Mouse (Mus musculus) heart, embryonic 10.5 days (tissue): ENCODE data around the gene Wdr53. TPM values are rescaled to one million over a fixed set of nuclear protein-coding genes. Genes with fewer than 3 reads are reported as not detected.
"Not testable (repeated sequence)": the region's sequence is repeated elsewhere in the genome, so short reads cannot be mapped to it uniquely, and the experiment has no call there.

Experiments used
- DNase-seq: peaks from one replicate; pipeline ENCODE4 v3.0.0-alpha.2; 2017; ENCODE audit warnings: low spot score
- H3K27ac ChIP-seq: fragments of 300-500 bp; sonication (generic); 2 replicates; pipeline ENCODE4 v1.5.1; 2016; ENCODE audit warnings: mild to moderate bottlenecking
- H3K27me3 ChIP-seq: fragments of 300-500 bp; sonication (generic); 2 replicates; pipeline ENCODE4 v1.6.1; 2016; ENCODE audit warnings: mild to moderate bottlenecking; ENCODE audit not compliant: poor library complexity, insufficient read depth, severe bottlenecking
- H3K36me3 ChIP-seq: fragments of 300-500 bp; sonication (generic); 2 replicates; pipeline ENCODE4 v1.6.1; 2016; ENCODE audit warnings: mild to moderate bottlenecking, moderate library complexity
- H3K4me1 ChIP-seq: fragments of 300-500 bp; sonication (generic); 2 replicates; pipeline ENCODE4 v1.6.1; 2016; ENCODE audit warnings: mild to moderate bottlenecking
- H3K4me3 ChIP-seq: fragments of 300-500 bp; sonication (generic); 2 replicates; pipeline ENCODE4 v1.5.1; 2016; ENCODE audit warnings: mild to moderate bottlenecking, moderate library complexity
- H3K9me3 ChIP-seq: fragments of 300-500 bp; sonication (generic); 2 replicates; pipeline ENCODE4 v1.6.1; 2016; ENCODE audit warnings: mild to moderate bottlenecking, moderate library complexity
- WGBS: fragments of 180-500 bp; shearing (Covaris S2); methylation state at CpG from one replicate; pipeline ENCODE4 v1.1.7; 2016; 5-methylcytosine and 5-hydroxymethylcytosine counted together
- polyA plus RNA-seq: library from polyadenylated mRNA; unstranded; fragments of >200 nt; fragmentation: Nextera tagmentation; extraction: Ambion mirVana; gene quantifications from 2 replicates; pipeline ENCODE4 v1.2.1, GENCODE M21; 2016

Gene Wdr53
- polyA plus RNA-seq, 1 experiment from 2014 or later = 14.8 TPM

DNA sequence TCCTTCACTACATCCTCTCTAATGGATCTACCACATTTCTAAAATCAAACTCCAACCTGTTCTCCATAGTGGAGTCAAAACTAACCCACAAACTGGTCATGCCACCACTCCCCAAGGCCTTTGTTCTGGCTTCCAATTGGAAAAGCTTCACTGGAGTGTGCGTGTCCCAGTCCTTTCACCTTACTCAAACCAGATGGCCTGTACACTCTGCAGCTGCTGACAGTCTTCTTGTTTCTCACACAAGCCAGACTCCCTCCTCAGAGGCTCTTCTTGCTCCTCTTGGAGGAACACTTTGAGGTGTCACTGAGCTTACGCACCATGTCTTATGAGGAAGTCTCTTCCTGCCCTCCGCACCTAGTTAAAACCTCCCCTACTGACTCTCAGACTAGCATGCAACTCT lies 3.1 kb upstream of the Wdr53 start:
- Histone ChIP-seq H3K27ac (no peak overlapping the region), H3K36me3 (peaks cover 8% of the 10 kb centered on the region; the same call in 1 of the 2 replicates), H3K9me3 (no peaks in the 10 kb centered on the region), H3K27me3 (no peaks in the 10 kb centered on the region), H3K4me3 (no peak overlapping the region), H3K4me1 (peaks cover 35% of the 10 kb centered on the region)
- DNase-seq = no peak
- WGBS = 67% methylated on average over 3 of the region's 3 CpGs

DNA sequence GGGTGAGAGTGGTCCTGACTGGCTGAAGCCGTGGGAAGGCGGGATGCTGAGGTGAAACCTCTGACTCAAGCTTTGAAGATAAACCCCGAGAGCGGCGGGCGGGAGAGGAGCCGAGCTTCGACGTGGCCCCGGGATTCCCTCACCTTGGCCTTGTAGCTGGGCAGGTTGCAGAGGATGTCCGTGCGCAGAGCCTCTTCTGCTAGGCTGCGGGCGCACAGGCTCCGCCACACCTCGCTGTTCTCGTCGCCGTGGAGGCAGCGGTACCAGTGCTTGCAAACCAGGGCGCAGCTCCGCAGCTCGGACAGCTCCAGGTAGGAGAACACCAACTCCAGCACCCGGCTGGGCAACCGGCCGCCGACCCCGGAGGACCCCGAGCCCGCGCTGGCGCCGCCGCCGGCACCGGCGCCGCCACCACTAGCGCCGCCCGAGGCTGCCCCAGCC lies 656 bp upstream of the Wdr53 start:
- peaks cover 30% of the 10 kb centered on the region for H3K4me1 ChIP-seq
- no peaks in the 10 kb centered on the region for H3K36me3 ChIP-seq
- peak; percentile 86 for DNase-seq
- WGBS = under 1% methylated on average over 39 of the region's 41 CpGs
- H3K9me3 ChIP-seq = no peaks in the 10 kb centered on the region
- H3K27ac ChIP-seq = peak overlapping the region; percentile 97
- H3K4me3 ChIP-seq = peak overlapping the region; percentile 95
- no peaks in the 10 kb centered on the region for H3K27me3 ChIP-seq

DNA sequence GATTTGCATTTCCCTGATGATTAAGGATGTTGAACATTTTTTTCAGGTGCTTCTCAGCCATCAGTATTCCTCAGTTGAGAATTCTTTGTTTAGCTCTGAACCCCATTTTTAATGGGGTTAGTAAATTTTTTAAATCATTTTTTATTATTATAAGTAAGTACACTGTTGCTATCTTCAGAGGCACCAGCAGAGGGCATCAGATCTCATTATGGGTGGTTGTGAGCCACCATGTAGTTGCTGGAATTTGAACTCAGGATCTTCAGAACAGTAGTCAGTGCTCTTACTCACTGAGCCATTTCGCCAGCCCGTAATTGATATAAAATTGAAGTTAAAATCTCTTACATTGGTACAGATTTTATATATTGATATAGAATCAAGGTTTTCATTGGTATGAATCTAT lies 17.2 kb downstream of the Wdr53 start:
- not testable (repeated sequence) for H3K27ac ChIP-seq, H3K4me1 ChIP-seq, H3K27me3 ChIP-seq, H3K36me3 ChIP-seq, H3K4me3 ChIP-seq, DNase-seq, H3K9me3 ChIP-seq
- WGBS = 77% methylated on average over 2 of the region's 2 CpGs

DNA sequence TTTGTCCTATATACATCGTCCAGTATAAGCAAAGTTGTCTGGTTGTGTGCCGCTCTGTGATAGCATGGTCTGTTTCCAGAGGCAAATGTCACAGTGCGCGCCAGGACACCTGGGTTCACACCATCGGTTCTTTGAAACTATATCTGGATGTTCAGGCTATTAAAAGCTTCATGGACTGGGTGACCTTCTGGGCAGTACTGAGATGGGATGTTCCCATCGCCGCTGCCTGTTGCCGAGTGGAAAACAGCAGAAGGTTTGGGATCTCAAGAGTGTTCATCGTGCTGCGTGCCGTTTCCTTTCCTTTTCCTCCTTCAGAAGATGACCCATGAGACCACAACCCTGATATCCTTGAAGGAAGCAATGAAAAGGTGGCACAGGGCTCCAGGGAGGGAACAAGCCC lies 24.3 kb downstream of the Wdr53 start, which contains the start of gene Smco1:
TSS of gene Smco1 (plus strand) at position 178 of the 400 bp plus-strand sequence.
- no peaks in the 10 kb centered on the region for H3K36me3 ChIP-seq
- no peak within 1 kb of the TSS for H3K4me3 ChIP-seq
- DNase-seq = no peak
- no peaks in the 10 kb centered on the region for H3K9me3 ChIP-seq
- WGBS = 82% methylated on average over 11 of the region's 11 CpGs
- H3K27me3 ChIP-seq = no peaks in the 10 kb centered on the region
- no peak within 1 kb of the TSS for H3K27ac ChIP-seq
- no peaks in the 10 kb centered on the region for H3K4me1 ChIP-seq

DNA sequence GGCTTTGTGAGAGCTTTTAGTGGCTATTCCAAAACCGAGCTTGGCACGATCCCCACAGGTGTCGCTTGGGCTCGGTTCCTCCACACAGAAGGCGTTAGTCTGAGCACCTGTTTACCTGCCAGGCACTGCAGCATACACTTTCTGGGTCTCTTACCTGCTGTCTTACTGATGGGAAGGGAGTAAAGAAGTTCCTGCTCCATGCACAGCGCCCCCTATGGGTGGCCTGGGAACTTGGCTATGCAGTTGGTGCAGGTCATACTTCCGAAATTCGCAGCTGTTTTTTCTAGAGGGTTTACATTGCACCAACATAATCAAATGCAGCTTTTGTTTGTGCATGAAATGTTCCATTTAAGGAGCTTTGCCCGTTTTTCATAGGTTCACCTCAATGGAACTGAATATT lies 26.3 kb downstream of the Wdr53 start:
- no peak for DNase-seq
- no peak overlapping the region for H3K27ac ChIP-seq
- peaks cover 5% of the 10 kb centered on the region; the same call in 1 of the 2 replicates for H3K4me1 ChIP-seq
- no peaks in the 10 kb centered on the region for H3K9me3 ChIP-seq
- H3K27me3 ChIP-seq = no peaks in the 10 kb centered on the region
- H3K36me3 ChIP-seq = no peaks in the 10 kb centered on the region
- WGBS = 50% methylated on average over 9 of the region's 9 CpGs
- no peak overlapping the region for H3K4me3 ChIP-seq

DNA sequence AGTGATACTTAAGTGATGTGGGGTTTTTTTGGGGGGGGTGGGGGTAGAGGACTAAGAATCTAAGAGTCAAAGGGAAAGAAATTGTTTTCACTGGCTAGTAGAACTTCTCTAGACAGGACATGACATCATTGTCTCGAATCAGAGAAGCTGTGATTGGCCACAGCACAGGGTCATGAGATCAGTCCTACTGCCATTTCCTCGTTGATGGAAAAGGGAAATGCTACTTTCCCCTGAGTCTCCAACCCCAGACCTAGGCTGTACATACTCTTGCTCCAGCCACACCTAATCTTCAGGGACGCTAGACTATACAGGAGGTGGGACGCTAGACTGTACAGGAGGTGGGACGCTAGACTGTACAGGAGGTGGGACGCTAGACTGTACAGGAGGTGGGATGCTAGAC lies 28.0 kb downstream of the Wdr53 start:
- no peak for DNase-seq
- Histone ChIP-seq H3K27me3 (no peaks in the 10 kb centered on the region), H3K36me3 (peaks cover 4% of the 10 kb centered on the region), H3K4me1 (peaks cover 5% of the 10 kb centered on the region; the same call in 1 of the 2 replicates), H3K9me3 (peaks cover 4% of the 10 kb centered on the region; the same call in 1 of the 2 replicates), H3K27ac (no peak overlapping the region), H3K4me3 (no peak overlapping the region)
- WGBS = 89% methylated on average over 6 of the region's 6 CpGs

DNA sequence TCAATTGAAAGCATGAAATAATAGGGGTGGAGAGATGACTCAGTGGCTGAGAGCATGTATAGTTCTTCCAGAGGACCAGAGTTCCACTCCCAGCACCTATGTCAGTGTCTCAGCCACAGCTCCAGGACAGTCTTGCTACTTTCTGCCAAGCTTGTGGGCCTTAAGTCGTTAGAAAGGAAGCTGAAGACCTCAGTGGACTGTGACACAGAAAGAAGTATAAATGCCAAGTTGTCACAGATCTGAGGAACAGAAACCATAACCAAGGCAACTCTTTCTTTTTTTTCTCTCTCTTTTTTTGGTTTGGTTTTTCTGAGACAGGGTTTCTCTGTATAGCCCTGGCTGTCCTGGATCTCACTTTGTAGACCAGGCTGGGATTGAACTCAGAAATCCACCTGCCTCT lies 28.8 kb downstream of the Wdr53 start:
- H3K4me1 ChIP-seq = peaks cover 5% of the 10 kb centered on the region; the same call in 1 of the 2 replicates
- 76% methylated on average over 1 of the region's 1 CpGs for WGBS
- no peak overlapping the region for H3K27ac ChIP-seq
- DNase-seq = no peak
- peaks cover 11% of the 10 kb centered on the region for H3K36me3 ChIP-seq
- H3K27me3 ChIP-seq = no peaks in the 10 kb centered on the region
- H3K4me3 ChIP-seq = no peak overlapping the region
- peaks cover 7% of the 10 kb centered on the region; the same call in 1 of the 2 replicates for H3K9me3 ChIP-seq

DNA sequence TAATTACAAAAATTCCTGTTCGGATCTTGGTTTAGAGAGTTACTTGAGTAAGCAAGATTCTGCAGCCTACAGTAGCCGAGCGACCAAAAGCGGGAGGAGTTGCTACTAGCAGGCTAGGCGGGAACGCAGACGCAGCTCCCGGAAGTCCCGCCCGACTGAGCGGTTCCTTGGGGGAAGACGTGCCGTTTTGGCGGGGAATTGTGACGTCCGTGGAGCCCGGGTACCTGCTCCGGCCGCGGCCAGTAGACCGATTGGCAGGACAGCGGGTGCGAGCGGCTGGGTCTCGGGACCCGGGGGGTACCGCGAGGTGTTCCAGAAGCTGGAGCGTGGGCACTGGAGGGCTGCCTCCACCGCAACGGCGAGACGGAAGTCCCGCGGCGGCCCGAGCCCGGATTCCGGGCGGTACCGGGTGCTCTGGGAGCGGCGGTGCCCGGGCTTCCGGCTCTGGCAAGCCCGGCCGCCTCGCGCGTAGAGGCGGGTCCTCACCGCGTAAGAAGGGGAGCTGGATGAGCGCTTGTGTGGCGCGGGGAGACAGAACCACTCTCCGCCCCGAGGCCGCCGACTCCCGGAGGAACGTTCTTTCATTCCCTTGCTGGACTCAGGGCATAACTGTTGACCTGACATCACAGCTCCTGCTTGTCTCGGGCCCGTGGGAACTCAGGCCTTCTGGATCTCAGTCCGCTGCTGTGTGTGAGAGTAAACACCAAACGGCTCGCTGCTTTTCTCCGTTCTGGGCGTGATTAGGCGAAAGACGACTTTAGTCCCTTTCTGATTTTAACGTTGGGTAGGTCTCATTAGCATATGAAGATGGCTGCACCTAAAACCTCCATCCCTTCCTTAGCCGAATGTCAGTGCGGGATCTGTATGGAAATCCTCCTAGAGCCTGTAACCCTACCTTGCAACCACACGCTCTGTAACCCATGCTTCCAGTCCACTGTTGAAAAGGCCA lies 30.6 kb downstream of the Wdr53 start, which contains the start of gene Rnf168:
TSS of gene Rnf168 (plus strand) at position 152 of the 949 bp plus-strand sequence.
- peak within 1 kb of the TSS; percentile 95 for H3K4me3 ChIP-seq
- peak within 1 kb of the TSS; percentile 99 for H3K27ac ChIP-seq
- H3K36me3 ChIP-seq = peaks cover 23% of the 10 kb centered on the region
- no peaks in the 10 kb centered on the region for H3K27me3 ChIP-seq
- peaks cover 7% of the 10 kb centered on the region; the same call in 1 of the 2 replicates for H3K9me3 ChIP-seq
- H3K4me1 ChIP-seq = peaks cover 5% of the 10 kb centered on the region; the same call in 1 of the 2 replicates
- WGBS = under 1% methylated on average over 75 of the region's 75 CpGs
- DNase-seq = peak; percentile 97

DNA sequence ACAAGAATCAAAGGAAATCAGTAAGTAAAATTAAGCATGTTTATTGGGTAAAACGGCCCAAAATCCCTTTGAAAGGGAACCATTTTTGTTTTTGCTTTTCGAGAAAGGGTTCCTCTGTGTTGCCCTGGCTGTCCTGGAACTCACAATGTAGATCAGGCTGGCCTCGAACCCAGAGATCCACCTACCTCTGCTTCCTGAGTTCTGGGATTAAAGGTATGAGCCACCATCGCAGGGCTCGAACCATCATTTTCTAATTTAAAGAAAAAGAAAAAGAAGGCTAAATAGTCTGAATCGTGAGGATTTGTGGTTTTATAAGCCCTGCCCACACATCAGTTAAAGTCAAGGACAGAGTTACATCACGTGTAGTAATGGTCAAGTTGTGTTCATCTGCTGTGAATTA lies 31.4 kb downstream of the Wdr53 start:
- Histone ChIP-seq H3K9me3 (peaks cover 7% of the 10 kb centered on the region; the same call in 1 of the 2 replicates), H3K4me1 (peaks cover 5% of the 10 kb centered on the region; the same call in 1 of the 2 replicates), H3K4me3 (peak overlapping the region; percentile 95), H3K36me3 (peaks cover 31% of the 10 kb centered on the region), H3K27ac (peak overlapping the region; percentile 99), H3K27me3 (no peaks in the 10 kb centered on the region)
- 61% methylated on average over 7 of the region's 7 CpGs for WGBS
- DNase-seq = no peak

DNA sequence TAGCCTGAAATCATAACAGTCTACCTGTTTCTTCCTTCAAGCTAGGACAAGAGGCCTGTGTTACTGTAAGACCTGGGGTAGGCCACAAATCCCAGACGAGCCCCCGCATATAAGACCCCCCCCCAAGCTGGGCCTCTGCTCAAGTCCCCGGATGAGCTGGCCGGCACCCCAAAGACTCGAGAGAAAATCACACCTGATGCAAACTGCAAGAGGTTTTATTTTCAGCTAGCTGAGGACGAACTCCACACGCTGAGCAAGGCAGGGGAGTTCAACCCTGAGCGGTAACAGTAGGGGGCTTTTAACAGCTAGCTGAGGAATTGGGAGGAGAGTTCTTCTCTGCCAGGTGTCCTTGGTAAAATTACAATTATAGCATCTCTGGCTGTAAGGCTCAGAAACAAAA lies 33.2 kb downstream of the Wdr53 start:
- H3K4me1 ChIP-seq = peaks cover 5% of the 10 kb centered on the region; the same call in 1 of the 2 replicates
- H3K9me3 ChIP-seq = peaks cover 7% of the 10 kb centered on the region; the same call in 1 of the 2 replicates
- H3K4me3 ChIP-seq = 0 out of 2 replicates have a peak overlapping the region, but pooled peaks have one; percentile 27
- no peak overlapping the region for H3K27ac ChIP-seq
- no peak for DNase-seq
- no peaks in the 10 kb centered on the region for H3K27me3 ChIP-seq
- peaks cover 49% of the 10 kb centered on the region for H3K36me3 ChIP-seq
- WGBS = 94% methylated on average over 8 of the region's 8 CpGs

DNA sequence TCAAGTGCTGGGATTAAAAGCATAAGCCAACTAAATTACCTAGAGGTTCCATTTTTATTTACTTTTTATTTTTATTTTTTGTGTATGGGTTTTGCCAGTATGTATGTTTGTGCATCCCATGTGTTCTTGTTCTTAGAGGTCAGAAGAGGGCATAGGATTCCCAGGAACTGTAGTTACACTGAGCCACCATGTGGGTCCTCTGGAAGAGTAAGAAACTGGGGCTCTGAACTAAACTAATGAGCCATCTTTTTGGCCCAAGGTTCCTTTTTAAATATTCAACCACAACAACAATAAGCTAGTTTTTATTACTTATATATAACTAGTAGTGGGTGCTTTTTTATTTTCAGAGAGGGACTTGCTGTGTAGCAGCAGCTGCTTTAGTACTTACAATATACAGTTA lies 35.6 kb downstream of the Wdr53 start:
- Histone ChIP-seq H3K4me3 (no peak overlapping the region), H3K9me3 (peaks cover 7% of the 10 kb centered on the region; the same call in 1 of the 2 replicates), H3K4me1 (no peaks in the 10 kb centered on the region), H3K27me3 (no peaks in the 10 kb centered on the region), H3K36me3 (peaks cover 71% of the 10 kb centered on the region), H3K27ac (no peak overlapping the region)
- no peak for DNase-seq

DNA sequence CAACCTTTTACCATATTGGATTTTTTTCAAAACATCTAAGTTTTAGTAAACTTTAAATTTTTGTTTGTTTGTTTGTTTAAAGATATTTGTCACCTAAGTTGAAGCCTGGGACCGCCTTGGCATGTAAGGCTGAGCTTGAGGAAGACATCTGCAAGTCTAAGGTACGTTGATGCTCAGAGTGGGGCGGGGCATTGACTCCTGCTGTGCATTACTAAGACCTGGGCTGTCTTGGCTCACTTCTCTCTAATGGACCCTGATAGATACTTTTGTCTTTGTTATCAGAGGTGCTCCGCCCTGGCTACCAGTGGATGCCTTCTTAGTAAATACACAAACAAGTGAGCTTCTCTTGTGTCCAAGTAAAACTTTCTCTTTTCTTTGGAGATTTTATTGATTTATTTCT lies 44.8 kb downstream of the Wdr53 start:
- no peak for DNase-seq
- Histone ChIP-seq H3K36me3 (peaks cover 61% of the 10 kb centered on the region), H3K27ac (no peak overlapping the region), H3K9me3 (no peaks in the 10 kb centered on the region), H3K4me1 (no peaks in the 10 kb centered on the region), H3K27me3 (no peaks in the 10 kb centered on the region), H3K4me3 (no peak overlapping the region)
- 91% methylated on average over 4 of the region's 4 CpGs for WGBS

DNA sequence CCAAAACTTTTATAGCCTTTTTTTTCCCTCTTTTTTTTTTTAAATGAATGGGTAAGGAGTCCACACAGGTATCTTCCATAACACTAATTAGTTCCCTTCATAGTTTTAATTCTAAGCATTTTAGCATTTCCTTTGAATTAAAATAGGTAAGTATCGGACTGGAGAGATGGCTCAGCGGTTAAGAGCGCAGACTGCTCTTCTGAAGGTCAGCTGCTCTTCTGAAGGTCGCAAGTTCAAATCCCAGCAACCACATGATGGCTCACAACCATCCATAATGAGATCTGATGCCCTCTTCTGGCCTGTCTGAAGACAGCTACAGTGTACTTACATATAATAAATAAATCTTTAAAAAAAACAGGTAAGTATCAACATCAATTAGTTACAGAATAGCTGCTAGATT lies 52.6 kb downstream of the Wdr53 start:
- H3K4me1 ChIP-seq, H3K9me3 ChIP-seq, H3K27me3 ChIP-seq, H3K4me3 ChIP-seq, H3K27ac ChIP-seq, DNase-seq: not testable (repeated sequence)
- 92% methylated on average over 4 of the region's 4 CpGs for WGBS
- peaks cover 55% of the 10 kb centered on the region for H3K36me3 ChIP-seq
